Mouse (Mus musculus) bone marrow macrophage, adult 2 months (primary cell): ENCODE data around the gene Gm5105.

Experiments
- CTCF ChIP-seq: IDR thresholded peaks from 2 replicates; pipeline ENCODE4 v1.5.1; 2012; ENCODE audit warnings: low read depth, mild to moderate bottlenecking, low read length, moderate library complexity
- POLR2A ChIP-seq: IDR thresholded peaks from 2 replicates; pipeline ENCODE4 v1.6.1; 2012; ENCODE audit warnings: mild to moderate bottlenecking, low read depth, low read length, borderline replicate concordance

- no peak for TF ChIP-seq POLR2A
- no peak for TF ChIP-seq CTCF
Measured at GRCm38 (mm10) chr3:138067288-138067687, at the start of gene Gm5105.
